ENCODE assay signal across 10 mouse cellular contexts in genomic region chr7:90042364-90042763, GRCm38 (mm10).
A peak's percentile ranks its signal among the peaks of the same experiment; 100 is the strongest.
DNase-seq lines count a peak whose midpoint lies in the region; ATAC-seq lines count a peak whose summit lies in the region.
"Had no signal": no experiment of that assay in that cellular context is flagged by ENCODE, and none has a peak within 500 bp of the region (broad histone marks: within the 10 kb centered on the region; RNA-seq: fewer than 3 reads in every experiment).

No protein-coding gene starts in this region.

- WGBS in liver, embryonic 12.5 days (ENCODE audit: insufficient replicate concordance) = 29% methylated on average over 7 of the region's 7 CpGs
- WGBS in forebrain, embryonic 15.5 days = 77% methylated on average over 7 of the region's 7 CpGs

- peak; percentile 84 for ATAC-seq in liver, embryonic 12.5 days
- no peak for ATAC-seq in forebrain, embryonic 15.5 days (replicated peaks)
- ATAC-seq: forebrain, embryonic 13.5 days had no signal

- peak; percentile 49 for DNase-seq in thymus, postnatal 0 days (ENCODE audit: low spot score)
- no peak for DNase-seq in thymus, postnatal 4 days
- DNase-seq in c-Kit-positive CD71-positive TER-119-positive erythroid progenitor cells, embryonic 14.5 days (ENCODE audit: low spot score) = peak; percentile 60
- no peak for DNase-seq in left cerebral cortex, postnatal 4 days
- no peak for DNase-seq in right cerebral cortex, postnatal 36 days (ENCODE audit: low spot score in 2 of 2)
- DNase-seq: adrenal gland, adult 2 months; heart, postnatal 36 days had no signal

- H3K27ac ChIP-seq in liver, embryonic 12.5 days = peak overlapping the region; percentile 91
- H3K27ac ChIP-seq in forebrain, embryonic 15.5 days (replicated peaks) = no peak overlapping the region
- H3K27ac ChIP-seq: forebrain, embryonic 13.5 days had no signal

- H3K36me3 ChIP-seq in liver, embryonic 12.5 days = no peaks in the 10 kb centered on the region
- no peaks in the 10 kb centered on the region for H3K36me3 ChIP-seq in forebrain, embryonic 15.5 days

- intact Hi-C loops in left cerebral cortex, postnatal 4 days (cut with DNase I) = no loop called here

- peak overlapping the region; percentile 56 for H3K4me2 ChIP-seq in liver, embryonic 12.5 days
- no peak overlapping the region for H3K4me2 ChIP-seq in forebrain, embryonic 15.5 days (replicated peaks)
- H3K4me2 ChIP-seq: forebrain, embryonic 13.5 days had no signal

- no peaks in the 10 kb centered on the region for H3K9me3 ChIP-seq in liver, embryonic 12.5 days (replicated peaks)
- H3K9me3 ChIP-seq in forebrain, embryonic 15.5 days = no peaks in the 10 kb centered on the region
- H3K9me3 ChIP-seq: forebrain, embryonic 13.5 days had no signal

- H3K4me1 ChIP-seq in liver, embryonic 12.5 days = peaks cover 77% of the 10 kb centered on the region
- H3K4me1 ChIP-seq in forebrain, embryonic 15.5 days = no peaks in the 10 kb centered on the region
- H3K4me1 ChIP-seq: forebrain, embryonic 13.5 days had no signal

- H3K27me3 ChIP-seq in liver, embryonic 12.5 days (replicated peaks) = no peaks in the 10 kb centered on the region
- H3K27me3 ChIP-seq in forebrain, embryonic 15.5 days = no peaks in the 10 kb centered on the region
- H3K27me3 ChIP-seq: forebrain, embryonic 13.5 days had no signal

- peak overlapping the region; percentile 69 for H3K9ac ChIP-seq in liver, embryonic 12.5 days
- H3K9ac ChIP-seq in forebrain, embryonic 15.5 days (replicated peaks) = no peak overlapping the region
- H3K9ac ChIP-seq: forebrain, embryonic 13.5 days had no signal

- 0 out of 2 replicates have a peak overlapping the region, but pooled peaks have one; percentile 13 for H3K4me3 ChIP-seq in liver, embryonic 12.5 days
- no peak overlapping the region for H3K4me3 ChIP-seq in forebrain, embryonic 15.5 days
- H3K4me3 ChIP-seq: forebrain, embryonic 13.5 days had no signal

Comparison
In these comparisons a context has a peak if more than half of its experiments do, and no peak if none do; other contexts are left out.
1. DNase-seq: peak in thymus, postnatal 0 days (single experiment) and c-Kit-positive CD71-positive TER-119-positive erythroid progenitor cells, embryonic 14.5 days (single experiment); none in thymus, postnatal 4 days (single experiment), left cerebral cortex, postnatal 4 days (single experiment) and right cerebral cortex, postnatal 36 days (0 of 2).